Mouse (Mus musculus) heart, postnatal 0 days (tissue): ENCODE data around the gene Hinfp. TPM values are rescaled to one million over a fixed set of nuclear protein-coding genes. Genes with fewer than 3 reads are reported as not detected.
"Not testable (repeated sequence)": the region's sequence is repeated elsewhere in the genome, so short reads cannot be mapped to it uniquely, and the experiment has no call there.

Experiments used
- ATAC-seq: fragments of 200-750 bp; cut with Nextera tagmentation; 2 replicates; pipeline ENCODE4 v1.8.0; 2017; ENCODE audit warnings: low read depth, moderate number of reproducible peaks, moderate library complexity; ENCODE audit not compliant: insufficient read depth
- DNase-seq: peaks from one replicate; pipeline ENCODE4 v3.0.0-alpha.2; 2016; ENCODE audit warnings: low spot score
- H3K27ac ChIP-seq: fragments of 300-500 bp; sonication (generic); 2 replicates; pipeline ENCODE4 v1.5.1; 2014; ENCODE audit warnings: low read depth, mild to moderate bottlenecking
- H3K27me3 ChIP-seq: fragments of 300-500 bp; sonication (generic); 2 replicates; pipeline ENCODE4 v1.6.1; 2014; ENCODE audit warnings: low read length, mixed read lengths; ENCODE audit not compliant: control insufficient read depth, insufficient read depth
- H3K36me3 ChIP-seq: fragments of 300-500 bp; sonication (generic); replicated peaks from 2 replicates; pipeline ENCODE4 v1.6.1; 2014; ENCODE audit warnings: low read length, mixed read lengths; ENCODE audit not compliant: control insufficient read depth, insufficient read depth
- H3K4me1 ChIP-seq: fragments of 300-500 bp; sonication (generic); 2 replicates; pipeline ENCODE4 v1.6.1; 2014; ENCODE audit warnings: antibody characterized with exemption; ENCODE audit not compliant: control insufficient read depth, insufficient read depth
- H3K4me2 ChIP-seq: fragments of 300-500 bp; sonication (generic); 2 replicates; pipeline ENCODE4 v1.6.1; 2014; ENCODE audit warnings: low read depth, mild to moderate bottlenecking, low read length, moderate library complexity
- H3K4me3 ChIP-seq: fragments of 300-500 bp; sonication (generic); 2 replicates; pipeline ENCODE4 v1.5.1; 2014; ENCODE audit warnings: low read depth, low read length
- H3K9ac ChIP-seq: fragments of 300-500 bp; sonication (generic); replicated peaks from 2 replicates; pipeline ENCODE4 v1.6.1; 2014; ENCODE audit warnings: low read depth, low read length, mixed read lengths
- H3K9me3 ChIP-seq: fragments of 300-500 bp; sonication (generic); replicated peaks from 2 replicates; pipeline ENCODE4 v1.6.1; 2016; ENCODE audit warnings: low read length; ENCODE audit not compliant: control insufficient read depth
- CTCF ChIP-seq: IDR thresholded peaks from 2 replicates; pipeline ENCODE4 v1.5.1; 2016; ENCODE audit warnings: antibody characterized with exemption, control low read depth, low read depth
- EP300 ChIP-seq: IDR thresholded peaks from 2 replicates; pipeline ENCODE4 v1.6.1; 2016; ENCODE audit warnings: antibody characterized with exemption, low read depth
- WGBS: fragments of 180-500 bp; shearing (Covaris S2); extraction: QIAGEN DNeasy Blood & Tissue Kit; methylation state at CpG from one replicate; pipeline ENCODE4 v1.1.7; 2014; 5-methylcytosine and 5-hydroxymethylcytosine counted together
- polyA plus RNA-seq: library from polyadenylated mRNA; unstranded; fragments of >200 nt; fragmentation: Nextera tagmentation; extraction: Ambion mirVana; gene quantifications from 2 replicates; pipeline ENCODE4 v1.2.1, GENCODE M21; 2015
- total RNA-seq: library from RNA; depleted of rRNA; stranded (reverse); fragments of >200 nt; gene quantifications from 2 replicates; pipeline ENCODE4 v1.2.3, GENCODE M21; 2014; ENCODE audit warnings: low replicate concordance

The Hinfp gene
- total and polyA plus RNA-seq, 2 experiments from 2014 or later, result 9.4 to 14.8 TPM

DNA sequence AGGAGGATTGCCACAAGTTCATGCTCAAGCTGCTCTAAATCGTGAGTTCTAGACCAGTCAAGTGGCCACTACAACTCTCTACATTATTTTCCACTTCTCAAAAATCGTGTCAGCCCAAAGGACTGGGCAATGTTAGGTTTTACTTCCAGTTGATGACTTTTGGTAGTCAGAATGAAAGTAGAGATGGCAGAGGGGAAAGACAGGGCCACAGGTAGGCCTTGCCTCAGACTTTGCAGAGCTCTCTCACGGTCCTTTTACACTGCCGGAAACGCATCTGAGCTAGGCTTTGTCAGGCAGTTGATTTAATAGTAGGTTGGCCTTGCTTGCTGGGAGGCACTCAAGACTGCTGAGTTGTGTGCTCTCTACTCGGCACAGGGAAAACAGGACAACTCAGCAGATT, 18.7 kb upstream of the Hinfp start:
- no peak for DNase-seq
- Histone ChIP-seq H3K4me1 (peaks cover 22% of the 10 kb centered on the region), H3K9ac (no peak overlapping the region), H3K4me3 (no peak overlapping the region), H3K9me3 (no peaks in the 10 kb centered on the region), H3K27me3 (no peaks in the 10 kb centered on the region), H3K36me3 (peaks cover 5% of the 10 kb centered on the region; the same call in 1 of the 2 replicates), H3K4me2 (no peak overlapping the region), H3K27ac (no peak overlapping the region)
- ATAC-seq, result no peak
- TF ChIP-seq EP300, result no peak
- TF ChIP-seq CTCF, result no peak
- WGBS, result 77% methylated on average over 6 of the region's 6 CpGs

DNA sequence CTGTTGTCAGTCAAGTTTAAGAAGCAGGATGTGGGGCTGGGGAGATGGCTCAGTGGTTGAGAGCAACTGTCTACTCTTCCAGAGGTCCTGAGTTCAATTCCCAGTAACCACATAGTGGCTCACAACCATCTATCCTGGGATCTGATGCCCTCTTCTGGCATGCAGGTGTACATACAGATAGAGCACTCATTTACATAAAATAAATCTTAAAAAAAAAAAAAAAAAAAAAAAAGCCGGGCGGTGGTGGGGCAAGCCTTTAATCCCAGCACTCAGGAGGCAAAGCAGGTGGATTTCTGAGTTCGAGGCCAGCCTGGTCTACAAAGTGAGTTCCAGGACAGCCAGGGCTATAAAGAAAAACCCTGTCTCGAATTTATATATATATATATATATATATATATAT, 18.2 kb upstream of the Hinfp start:
- ATAC-seq, H3K27ac ChIP-seq, H3K4me2 ChIP-seq, H3K9me3 ChIP-seq, H3K4me3 ChIP-seq, H3K9ac ChIP-seq, H3K36me3 ChIP-seq, H3K27me3 ChIP-seq, DNase-seq: not testable (repeated sequence)
- H3K4me1 ChIP-seq, result peaks cover 27% of the 10 kb centered on the region
- whole genome bisulfite sequencing, result 77% methylated on average over 4 of the region's 4 CpGs

DNA sequence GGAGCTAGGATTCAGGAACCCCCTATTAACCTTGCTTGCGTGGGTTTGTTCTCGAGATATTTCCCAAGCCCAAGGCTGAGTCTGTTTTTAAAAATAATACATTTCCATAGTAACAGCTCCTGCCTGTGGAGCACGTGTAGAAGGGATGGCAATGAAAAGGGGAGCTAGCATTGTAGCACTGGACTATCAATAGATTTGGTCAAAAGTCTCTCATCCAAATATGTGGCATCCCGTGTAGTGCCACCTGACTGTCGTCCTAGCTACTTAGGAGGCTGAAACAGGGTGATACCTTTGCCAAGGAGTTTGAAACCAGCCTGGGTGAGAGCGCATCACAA, 15.3 kb upstream of the Hinfp start:
- 17% methylated on average over 6 of the region's 6 CpGs for WGBS
- ATAC-seq, result peak; percentile 19; the same call in 1 of the 2 replicates
- Histone ChIP-seq H3K4me2 (peak overlapping the region; percentile 89), H3K36me3 (peaks cover 11% of the 10 kb centered on the region), H3K9me3 (no peaks in the 10 kb centered on the region), H3K4me3 (peak overlapping the region; percentile 96), H3K4me1 (peaks cover 22% of the 10 kb centered on the region), H3K27me3 (no peaks in the 10 kb centered on the region), H3K27ac (peak overlapping the region; percentile 77), H3K9ac (peak overlapping the region; percentile 29; the same call in 1 of the 2 replicates)
- DNase-seq, result peak; percentile 72
- TF ChIP-seq CTCF (no peak), EP300 (no peak)

DNA sequence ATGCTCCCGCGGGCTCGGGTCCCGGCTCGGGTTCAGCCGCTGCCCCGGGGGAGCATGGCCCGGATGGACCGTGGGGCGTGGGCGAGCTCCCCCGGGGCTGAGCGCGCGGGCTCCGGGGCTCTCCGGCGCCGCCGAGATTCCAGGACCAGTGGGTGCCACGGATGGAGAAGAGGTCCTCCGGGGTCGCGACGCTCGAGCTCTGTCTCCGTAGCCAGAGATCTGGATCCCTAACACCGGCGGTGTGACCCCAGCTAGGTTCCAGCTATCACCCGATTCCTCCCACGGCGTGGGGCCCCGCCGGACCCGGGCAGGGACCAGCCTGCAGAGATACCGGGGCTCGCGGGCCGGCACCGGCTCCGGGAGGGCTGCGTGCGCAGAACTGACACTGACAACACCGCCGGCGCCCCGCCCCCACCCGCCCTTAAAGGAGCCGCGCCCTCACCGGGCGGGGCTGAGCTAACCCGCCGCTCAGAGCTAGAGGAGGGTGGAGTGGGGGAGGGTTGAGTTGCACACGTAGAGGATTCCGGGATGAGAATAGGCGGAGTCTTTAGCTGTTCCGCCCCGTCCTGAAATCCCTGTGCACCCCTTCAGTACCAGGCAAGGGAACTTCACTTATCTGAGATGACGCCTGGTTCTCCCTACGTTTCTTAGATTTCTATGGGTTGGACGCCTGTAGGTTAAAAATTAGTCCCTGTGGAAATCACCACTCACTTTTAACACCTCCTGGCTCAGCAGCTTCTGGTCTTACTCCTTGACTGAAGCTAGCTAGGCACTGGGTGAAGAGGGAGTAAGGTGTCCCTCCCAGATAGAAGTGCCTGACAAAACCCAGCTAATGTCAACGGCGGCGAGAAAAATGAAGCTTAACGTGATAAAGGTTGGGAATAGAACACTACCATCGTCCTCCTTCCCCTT, 14.7 kb upstream of the Hinfp start, which contains the start of gene C2cd2l:
Gene C2cd2l (minus strand): TSS at position 399 of the 912 bp plus-strand sequence.
- WGBS, result under 1% methylated on average over 67 of the region's 67 CpGs
- ATAC-seq, result peak; percentile 99
- no peak for TF ChIP-seq CTCF
- TF ChIP-seq EP300, result peak; percentile 86; the same call in 1 of the 2 replicates
- peak; percentile 99 for DNase-seq
- Histone ChIP-seq H3K4me2 (peak within 1 kb of the TSS; percentile 89), H3K9me3 (no peaks in the 10 kb centered on the region), H3K27me3 (no peaks in the 10 kb centered on the region), H3K4me1 (peaks cover 20% of the 10 kb centered on the region), H3K27ac (peak within 1 kb of the TSS; percentile 77), H3K36me3 (peaks cover 18% of the 10 kb centered on the region), H3K4me3 (peak within 1 kb of the TSS; percentile 96), H3K9ac (peak within 1 kb of the TSS; percentile 88)

DNA sequence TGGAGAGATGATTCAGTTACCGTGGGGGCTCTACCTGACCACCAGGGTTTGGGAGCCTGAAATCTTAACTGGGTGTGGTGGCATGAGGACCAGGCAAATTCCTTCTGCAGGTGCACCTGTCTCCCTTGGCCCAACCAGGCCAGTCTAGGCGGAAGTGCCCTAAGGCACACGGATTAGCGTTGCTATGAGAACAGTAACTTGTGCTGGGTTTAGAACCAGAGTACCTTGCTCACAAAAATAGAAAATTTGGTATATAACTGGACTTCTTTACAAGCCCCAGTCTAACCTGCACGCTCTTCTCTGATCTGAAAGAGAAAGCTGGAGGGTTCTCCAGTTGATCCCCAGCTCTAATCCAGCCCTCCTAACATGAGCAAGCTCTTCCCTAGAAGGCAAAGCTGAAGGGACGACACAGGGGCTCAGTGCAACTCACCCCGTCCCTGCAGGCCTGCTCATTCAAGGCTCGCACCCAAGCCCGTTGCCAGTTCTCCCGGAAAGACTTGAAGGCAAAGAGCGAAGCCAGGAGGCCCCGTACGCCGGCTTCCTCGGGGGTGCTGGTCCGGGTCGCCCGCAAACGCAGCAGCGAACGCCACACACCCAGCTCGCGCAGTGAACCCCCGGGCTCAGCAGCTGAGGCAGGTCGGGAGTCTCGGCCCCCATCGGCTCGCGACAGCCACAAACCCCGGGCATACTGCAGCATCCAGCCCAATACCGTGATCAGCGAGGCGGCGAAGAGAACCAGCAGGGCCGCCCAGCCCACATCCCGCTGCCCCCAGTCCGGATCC, 13.8 kb upstream of the Hinfp start:
- DNase-seq (no peak), ATAC-seq (no peak; the same call in 1 of the 2 replicates)
- Histone ChIP-seq H3K27ac (peak overlapping the region; percentile 72), H3K4me1 (peaks cover 20% of the 10 kb centered on the region), H3K9me3 (no peaks in the 10 kb centered on the region), H3K9ac (peak overlapping the region; percentile 88), H3K36me3 (peaks cover 26% of the 10 kb centered on the region), H3K4me2 (peak overlapping the region; percentile 89), H3K27me3 (no peaks in the 10 kb centered on the region), H3K4me3 (peak overlapping the region; percentile 96)
- 4% methylated on average over 37 of the region's 37 CpGs for WGBS
- TF ChIP-seq EP300 (no peak), CTCF (no peak)
